Mouse (Mus musculus) inflammation-experienced regulatory T-cells (primary cell): ENCODE measurements around the gene Txndc9. TPM values are rescaled to one million over a fixed set of nuclear protein-coding genes. Genes with fewer than 3 reads are reported as not detected.

ENCODE experiments used
- polyA plus RNA-seq, 2 experiments: library from polyadenylated mRNA; unstranded; fragments of 100-300 nt; shearing (Covaris generic); gene quantifications; one replicate each; pipeline ENCODE4 v1.2.1; 2017

Gene Txndc9
- 100 to 1,000 TPM in 1 of 2 experiments, 10 to 100 TPM in 1; 96.5 to 107 TPM for polyA plus RNA-seq

GRCm38 (mm10) chr1:37997867-37998266, at the start of gene Txndc9, which contains the start of gene Eif5b:
TSS of gene Txndc9 (minus strand) at chr1:37997893.
TSS of gene Eif5b (plus strand) at chr1:37998010.

GRCm38 (mm10) chr1:37957659-37958058, 40.0 kb downstream of the Txndc9 start, which contains the start of gene Lyg1:
TSS of gene Lyg1 (minus strand) at chr1:37957759.

Other genes with a start within 250 kb of the Txndc9 start
- 1 to 10 TPM; 2.4 to 2.7 TPM for gene Tsga10, start 131.5 kb downstream of the Txndc9 start, polyA plus RNA-seq
- 1 to 10 TPM; 7.2 to 8.1 TPM for gene Lipt1, start 126.2 kb downstream of the Txndc9 start, polyA plus RNA-seq
- gene Mitd1, start 107.5 kb downstream of the Txndc9 start, polyA plus RNA-seq: 10 to 100 TPM; 85.9 to 94.0 TPM
- 100 to 1,000 TPM; 147 TPM for gene Mrpl30, start 107.4 kb downstream of the Txndc9 start, polyA plus RNA-seq
- not detected for gene Lyg2, start 81.4 kb downstream of the Txndc9 start, polyA plus RNA-seq
- not detected for gene Lyg1, start 40.1 kb downstream of the Txndc9 start, polyA plus RNA-seq
- 10 to 100 TPM; 17.2 to 24.8 TPM for gene Eif5b, start 117 bp upstream of the Txndc9 start, polyA plus RNA-seq
- gene Rev1, start 131.9 kb upstream of the Txndc9 start, polyA plus RNA-seq: 10 to 100 TPM; 27.5 to 30.6 TPM